Mouse (Mus musculus) midbrain, embryonic 12.5 days (tissue): Measurements from ENCODE around the gene Rgs6. TPM values are rescaled to one million over a fixed set of nuclear protein-coding genes. Genes with fewer than 3 reads are reported as not detected.

Experiments used
- ATAC-seq: fragments of 200-750 bp; cut with Nextera tagmentation; 2 replicates; pipeline ENCODE4 v1.8.0; 2017; ENCODE audit warnings: low read depth, moderate TSS enrichment, moderate library complexity; ENCODE audit not compliant: low FRiP score
- H3K27ac ChIP-seq: fragments of 300-500 bp; sonication (generic); replicated peaks from 2 replicates; pipeline ENCODE4 v1.5.1; 2016; ENCODE audit warnings: mild to moderate bottlenecking
- H3K27me3 ChIP-seq: fragments of 300-500 bp; sonication (generic); 2 replicates; pipeline ENCODE4 v1.6.1; 2016; ENCODE audit warnings: mild to moderate bottlenecking
- H3K36me3 ChIP-seq: fragments of 300-500 bp; sonication (generic); 2 replicates; pipeline ENCODE4 v1.6.1; 2016
- H3K4me1 ChIP-seq: fragments of 300-500 bp; sonication (generic); 2 replicates; pipeline ENCODE4 v1.6.1; 2016
- H3K4me2 ChIP-seq: fragments of 300-500 bp; sonication (generic); replicated peaks from 2 replicates; pipeline ENCODE4 v1.6.1; 2016; ENCODE audit warnings: mild to moderate bottlenecking, moderate library complexity
- H3K4me3 ChIP-seq: fragments of 300-500 bp; sonication (generic); 2 replicates; pipeline ENCODE4 v1.5.1; 2016; ENCODE audit warnings: mild to moderate bottlenecking
- H3K9ac ChIP-seq: fragments of 300-500 bp; sonication (generic); replicated peaks from 2 replicates; pipeline ENCODE4 v1.6.1; 2016; ENCODE audit warnings: mild to moderate bottlenecking, moderate library complexity
- H3K9me3 ChIP-seq: fragments of 300-500 bp; sonication (generic); 2 replicates; pipeline ENCODE4 v1.6.1; 2016; ENCODE audit warnings: mild to moderate bottlenecking
- WGBS: fragments of 180-500 bp; shearing (Covaris S2); methylation state at CpG from one replicate; pipeline ENCODE4 v1.1.7; 2016; 5-methylcytosine and 5-hydroxymethylcytosine counted together
- polyA plus RNA-seq: library from polyadenylated mRNA; unstranded; fragments of >200 nt; fragmentation: Nextera tagmentation; extraction: Ambion mirVana; gene quantifications from 2 replicates; pipeline ENCODE4 v1.2.1, GENCODE M21; 2016

The Rgs6 gene
- polyA plus RNA-seq, 1 experiment from 2014 or later = 3.6 TPM

DNA sequence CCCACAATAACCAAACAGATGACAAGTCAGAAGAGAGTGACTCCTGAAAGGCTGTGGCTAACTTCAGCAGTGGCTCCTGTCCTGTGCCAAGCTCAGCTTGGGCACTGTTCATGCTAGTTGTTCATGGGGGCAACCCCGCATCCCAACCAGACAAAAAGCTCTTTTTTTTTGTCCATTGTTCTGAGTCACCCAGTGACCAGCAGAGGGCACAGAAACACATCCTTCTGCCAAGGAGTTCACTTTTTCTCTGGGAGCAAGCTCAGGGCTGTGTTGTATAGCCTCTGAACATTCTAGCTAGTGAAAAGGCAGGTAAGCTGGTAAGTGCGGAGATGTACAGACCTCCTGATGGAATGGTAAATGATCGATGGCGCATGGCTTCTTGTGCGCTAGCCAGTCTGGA is 524.2 kb downstream of the Rgs6 start:
- WGBS = 85% methylated on average over 5 of the region's 5 CpGs
- no peak overlapping the region for H3K4me3 ChIP-seq
- H3K9ac ChIP-seq = no peak overlapping the region
- H3K27me3 ChIP-seq = peaks cover 5% of the 10 kb centered on the region; the same call in 1 of the 2 replicates
- no peaks in the 10 kb centered on the region for H3K9me3 ChIP-seq
- no peak overlapping the region for H3K4me2 ChIP-seq
- H3K27ac ChIP-seq = no peak overlapping the region
- ATAC-seq = no peak
- no peaks in the 10 kb centered on the region for H3K36me3 ChIP-seq
- H3K4me1 ChIP-seq = 0 out of 2 replicates have a peak, but pooled peaks cover 6% of the 10 kb centered on the region

DNA sequence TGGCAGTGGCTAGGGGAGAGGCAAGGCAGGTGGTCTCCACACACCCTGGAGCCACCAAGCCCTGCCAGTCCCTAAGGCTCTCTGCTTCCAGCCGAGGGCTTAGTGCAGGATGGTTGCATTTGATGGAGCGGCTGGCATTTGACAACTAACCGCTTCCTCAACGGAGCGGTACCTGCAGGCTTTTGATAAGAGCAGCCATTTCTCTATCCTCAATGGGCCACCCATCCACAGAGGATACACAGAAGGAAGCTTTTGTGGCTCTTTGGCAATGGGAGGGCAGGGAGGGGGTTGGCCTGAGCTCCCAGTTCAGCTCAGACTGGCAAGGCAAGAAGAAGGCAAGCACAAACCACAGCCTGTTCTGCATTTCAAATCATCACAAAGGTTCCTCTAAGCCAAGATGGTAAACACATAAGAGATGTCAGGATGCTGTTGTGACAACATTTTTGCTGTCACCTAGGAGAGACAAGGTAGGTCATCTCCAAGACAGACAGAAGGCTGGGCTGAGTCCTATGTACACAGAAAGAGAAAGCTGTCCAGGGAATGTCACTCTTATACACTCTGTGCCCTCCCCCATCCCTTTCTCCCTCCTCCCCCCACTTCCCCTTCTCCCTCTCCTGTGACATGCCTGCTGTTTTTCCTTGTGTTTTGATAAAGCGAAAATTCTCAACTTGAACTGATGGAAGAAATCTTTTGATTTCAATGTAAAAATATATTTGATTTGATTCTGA is 525.0 kb downstream of the Rgs6 start:
- 68% methylated on average over 6 of the region's 6 CpGs for WGBS
- ATAC-seq = no peak
- Histone ChIP-seq H3K9ac (no peak overlapping the region), H3K27ac (peak overlapping the region; percentile 39; the same call in 1 of the 2 replicates), H3K4me3 (no peak overlapping the region), H3K4me1 (0 out of 2 replicates have a peak, but pooled peaks cover 6% of the 10 kb centered on the region), H3K27me3 (peaks cover 5% of the 10 kb centered on the region; the same call in 1 of the 2 replicates), H3K36me3 (no peaks in the 10 kb centered on the region), H3K9me3 (no peaks in the 10 kb centered on the region), H3K4me2 (no peak overlapping the region)

- no peaks in the 10 kb centered on the region for H3K36me3 ChIP-seq
- WGBS = 70% methylated on average over 3 of the region's 3 CpGs
- H3K4me2 ChIP-seq = no peak overlapping the region
- no peak overlapping the region for H3K4me3 ChIP-seq
- no peak overlapping the region for H3K27ac ChIP-seq
- H3K9me3 ChIP-seq = no peaks in the 10 kb centered on the region
- H3K27me3 ChIP-seq = peaks cover 9% of the 10 kb centered on the region; the same call in 1 of the 2 replicates
- no peak overlapping the region for H3K9ac ChIP-seq
- H3K4me1 ChIP-seq = 0 out of 2 replicates have a peak, but pooled peaks cover 6% of the 10 kb centered on the region
- no peak for ATAC-seq
Measured at GRCm38 (mm10) chr12:83113971-83114370, 525.9 kb downstream of the Rgs6 start.

GRCm38 (mm10) chr12:83114396-83115053 is 526.4 kb downstream of the Rgs6 start:
- Histone ChIP-seq H3K4me2 (no peak overlapping the region), H3K9me3 (no peaks in the 10 kb centered on the region), H3K4me1 (0 out of 2 replicates have a peak, but pooled peaks cover 6% of the 10 kb centered on the region), H3K9ac (no peak overlapping the region), H3K27ac (no peak overlapping the region), H3K27me3 (peaks cover 9% of the 10 kb centered on the region; the same call in 1 of the 2 replicates), H3K4me3 (no peak overlapping the region), H3K36me3 (no peaks in the 10 kb centered on the region)
- ATAC-seq = no peak
- WGBS = 44% methylated on average over 5 of the region's 5 CpGs

DNA sequence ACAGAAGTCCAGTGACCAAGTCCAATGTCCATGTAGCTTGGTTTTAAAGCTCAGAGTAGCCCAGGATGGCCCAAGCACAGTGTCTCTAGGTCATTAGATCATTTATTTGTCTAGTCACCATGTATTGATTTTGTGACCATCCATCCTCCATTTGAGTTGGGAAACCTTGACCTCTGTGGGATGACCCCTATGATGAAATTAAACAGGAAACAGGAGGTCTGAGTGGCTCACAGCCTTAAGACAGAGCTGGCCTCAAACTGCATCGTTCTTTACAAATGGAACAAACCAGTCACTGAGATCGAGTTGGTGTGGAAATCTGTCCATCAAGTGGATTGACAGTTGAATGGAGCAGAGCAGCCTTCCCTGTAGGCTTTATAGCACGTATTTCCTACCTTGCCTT is 536.0 kb downstream of the Rgs6 start:
- 52% methylated on average over 3 of the region's 3 CpGs for WGBS

GRCm38 (mm10) chr12:83125284-83125683 is 537.2 kb downstream of the Rgs6 start:
- ATAC-seq = no peak
- H3K4me2 ChIP-seq = no peak overlapping the region
- H3K36me3 ChIP-seq = no peaks in the 10 kb centered on the region
- no peaks in the 10 kb centered on the region for H3K27me3 ChIP-seq
- no peak overlapping the region for H3K27ac ChIP-seq
- H3K9ac ChIP-seq = no peak overlapping the region
- H3K9me3 ChIP-seq = no peaks in the 10 kb centered on the region
- H3K4me3 ChIP-seq = no peak overlapping the region
- H3K4me1 ChIP-seq = no peaks in the 10 kb centered on the region
- WGBS = 92% methylated on average over 4 of the region's 4 CpGs

More for the DNA sequence above, 536.0 kb downstream of the Rgs6 start:
- Histone ChIP-seq H3K9me3 (no peaks in the 10 kb centered on the region), H3K4me2 (no peak overlapping the region), H3K27ac (no peak overlapping the region), H3K9ac (no peak overlapping the region), H3K4me3 (no peak overlapping the region), H3K27me3 (no peaks in the 10 kb centered on the region), H3K36me3 (no peaks in the 10 kb centered on the region), H3K4me1 (no peaks in the 10 kb centered on the region)
- ATAC-seq = no peak

GRCm38 (mm10) chr12:83126923-83127322 is 538.8 kb downstream of the Rgs6 start:
- no peak for ATAC-seq

DNA sequence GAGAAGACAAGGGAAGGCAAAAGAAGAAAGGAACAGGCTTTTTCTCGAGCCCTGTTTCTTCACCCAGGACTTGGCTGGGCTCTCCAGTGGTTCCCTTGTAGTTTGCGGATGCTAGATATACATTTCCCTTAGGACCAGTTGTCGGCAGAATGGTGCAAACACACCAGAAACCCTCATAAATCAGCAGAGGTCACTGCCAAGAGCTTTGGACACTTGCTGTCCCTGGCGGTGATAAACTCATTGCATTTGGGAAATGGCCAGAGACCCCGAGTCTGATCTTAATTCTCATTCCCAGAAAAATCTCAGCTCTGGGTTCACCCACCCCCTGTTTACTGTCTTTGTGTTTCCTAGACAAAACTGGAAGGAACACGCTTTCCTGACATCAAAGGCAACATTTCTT is 539.9 kb downstream of the Rgs6 start:
- 73% methylated on average over 6 of the region's 6 CpGs for WGBS
- no peak overlapping the region for H3K27ac ChIP-seq
- H3K36me3 ChIP-seq = no peaks in the 10 kb centered on the region
- no peaks in the 10 kb centered on the region for H3K27me3 ChIP-seq
- H3K9ac ChIP-seq = no peak overlapping the region
- H3K4me1 ChIP-seq = no peaks in the 10 kb centered on the region
- no peaks in the 10 kb centered on the region for H3K9me3 ChIP-seq
- H3K4me3 ChIP-seq = no peak overlapping the region
- no peak overlapping the region for H3K4me2 ChIP-seq
- no peak for ATAC-seq

More at GRCm38 (mm10) chr12:83126923-83127322, 538.8 kb downstream of the Rgs6 start:
- no peak overlapping the region for H3K4me2 ChIP-seq
- no peaks in the 10 kb centered on the region for H3K36me3 ChIP-seq
- H3K4me1 ChIP-seq = no peaks in the 10 kb centered on the region
- H3K9ac ChIP-seq = no peak overlapping the region
- 84% methylated on average over 7 of the region's 7 CpGs for WGBS
- no peaks in the 10 kb centered on the region for H3K27me3 ChIP-seq
- H3K4me3 ChIP-seq = no peak overlapping the region
- no peaks in the 10 kb centered on the region for H3K9me3 ChIP-seq
- H3K27ac ChIP-seq = no peak overlapping the region

- WGBS = 86% methylated on average over 3 of the region's 3 CpGs
- no peak overlapping the region for H3K4me2 ChIP-seq
- no peak overlapping the region for H3K4me3 ChIP-seq
- no peak overlapping the region for H3K9ac ChIP-seq
- no peak overlapping the region for H3K27ac ChIP-seq
- H3K9me3 ChIP-seq = no peaks in the 10 kb centered on the region
- no peaks in the 10 kb centered on the region for H3K4me1 ChIP-seq
- no peak for ATAC-seq
- no peaks in the 10 kb centered on the region for H3K36me3 ChIP-seq
- no peaks in the 10 kb centered on the region for H3K27me3 ChIP-seq
Measured at GRCm38 (mm10) chr12:83128606-83129005, 540.5 kb downstream of the Rgs6 start.

- WGBS = 43% methylated on average over 4 of the region's 4 CpGs
- no peak for ATAC-seq
- no peak overlapping the region for H3K9ac ChIP-seq
- no peak overlapping the region for H3K27ac ChIP-seq
- no peaks in the 10 kb centered on the region for H3K9me3 ChIP-seq
- H3K4me3 ChIP-seq = no peak overlapping the region
- no peaks in the 10 kb centered on the region for H3K27me3 ChIP-seq
- H3K4me1 ChIP-seq = no peaks in the 10 kb centered on the region
- H3K4me2 ChIP-seq = no peak overlapping the region
- no peaks in the 10 kb centered on the region for H3K36me3 ChIP-seq
Measured at GRCm38 (mm10) chr12:83131405-83131804, 543.3 kb downstream of the Rgs6 start.

GRCm38 (mm10) chr12:83133827-83134226 is 545.7 kb downstream of the Rgs6 start:
- Histone ChIP-seq H3K36me3 (no peaks in the 10 kb centered on the region), H3K9me3 (no peaks in the 10 kb centered on the region), H3K27me3 (no peaks in the 10 kb centered on the region), H3K9ac (no peak overlapping the region), H3K4me2 (no peak overlapping the region), H3K4me1 (no peaks in the 10 kb centered on the region), H3K4me3 (no peak overlapping the region), H3K27ac (no peak overlapping the region)
- 80% methylated on average over 6 of the region's 6 CpGs for WGBS
- ATAC-seq = no peak

- no peak overlapping the region for H3K9ac ChIP-seq
- 91% methylated on average over 5 of the region's 5 CpGs for WGBS
- ATAC-seq = no peak
Measured at GRCm38 (mm10) chr12:83136031-83136430, 547.9 kb downstream of the Rgs6 start.

More at GRCm38 (mm10) chr12:83136031-83136430, 547.9 kb downstream of the Rgs6 start:
- Histone ChIP-seq H3K4me2 (no peak overlapping the region), H3K27ac (no peak overlapping the region), H3K27me3 (no peaks in the 10 kb centered on the region), H3K4me1 (no peaks in the 10 kb centered on the region), H3K36me3 (no peaks in the 10 kb centered on the region), H3K4me3 (no peak overlapping the region), H3K9me3 (no peaks in the 10 kb centered on the region)
